Mouse (Mus musculus) hindbrain, embryonic 13.5 days (tissue): ENCODE data around the gene Cer1. TPM values are rescaled to one million over a fixed set of nuclear protein-coding genes. Genes with fewer than 3 reads are reported as not detected.

Experiments
- ATAC-seq: fragments of 200-750 bp; cut with Nextera tagmentation; 2 replicates; pipeline ENCODE4 v1.8.0; 2017; ENCODE audit warnings: moderate TSS enrichment; ENCODE audit not compliant: low FRiP score
- H3K27ac ChIP-seq: fragments of 300-500 bp; sonication (generic); 2 replicates; pipeline ENCODE4 v1.5.1; 2015; ENCODE audit warnings: inconsistent platforms, mild to moderate bottlenecking, moderate library complexity
- H3K27me3 ChIP-seq: fragments of 300-500 bp; sonication (generic); 2 replicates; pipeline ENCODE4 v1.6.1; 2015; ENCODE audit warnings: mild to moderate bottlenecking, inconsistent platforms
- H3K36me3 ChIP-seq: fragments of 300-500 bp; sonication (generic); 2 replicates; pipeline ENCODE4 v1.6.1; 2015; ENCODE audit warnings: mild to moderate bottlenecking, inconsistent platforms
- H3K4me1 ChIP-seq: fragments of 300-500 bp; sonication (generic); replicated peaks from 2 replicates; pipeline ENCODE4 v1.6.1; 2015; ENCODE audit warnings: inconsistent platforms
- H3K4me2 ChIP-seq: fragments of 300-500 bp; sonication (generic); 2 replicates; pipeline ENCODE4 v1.6.1; 2015; ENCODE audit warnings: inconsistent platforms, mild to moderate bottlenecking, moderate library complexity
- H3K4me3 ChIP-seq: fragments of 300-500 bp; sonication (generic); 2 replicates; pipeline ENCODE4 v1.5.1; 2015; ENCODE audit warnings: mild to moderate bottlenecking, inconsistent platforms
- H3K9ac ChIP-seq: fragments of 300-500 bp; sonication (generic); 2 replicates; pipeline ENCODE4 v1.6.1; 2015; ENCODE audit warnings: mild to moderate bottlenecking, inconsistent platforms
- H3K9me3 ChIP-seq: fragments of 300-500 bp; sonication (generic); 2 replicates; pipeline ENCODE4 v1.6.1; 2016; ENCODE audit warnings: inconsistent platforms
- WGBS: fragments of 180-500 bp; shearing (Covaris S2); methylation state at CpG from one replicate; pipeline ENCODE4 v1.1.7; 2015; 5-methylcytosine and 5-hydroxymethylcytosine counted together
- polyA plus RNA-seq: library from polyadenylated mRNA; unstranded; fragments of >200 nt; fragmentation: Nextera tagmentation; extraction: Ambion mirVana; gene quantifications from 2 replicates; pipeline ENCODE4 v1.2.1, GENCODE M21; 2015

The Cer1 gene
- polyA plus RNA-seq, 1 experiment from 2014 or later, result not detected

GRCm38 (mm10) chr4:82856986-82857385 is 28.0 kb downstream of the Cer1 start:
- 90% methylated on average over 3 of the region's 3 CpGs for WGBS
- H3K4me2 ChIP-seq, result no peak overlapping the region
- 0 out of 2 replicates have a peak overlapping the region, but pooled peaks have one; percentile 29 for H3K9ac ChIP-seq
- peaks cover 21% of the 10 kb centered on the region for H3K4me1 ChIP-seq
- peaks cover 5% of the 10 kb centered on the region; the same call in 1 of the 2 replicates for H3K36me3 ChIP-seq
- ATAC-seq, result no peak
- no peak overlapping the region for H3K4me3 ChIP-seq
- H3K9me3 ChIP-seq, result no peaks in the 10 kb centered on the region
- no peak overlapping the region for H3K27ac ChIP-seq
- H3K27me3 ChIP-seq, result no peaks in the 10 kb centered on the region

GRCm38 (mm10) chr4:82853809-82854208 is 31.1 kb downstream of the Cer1 start:
- Histone ChIP-seq H3K4me3 (no peak overlapping the region), H3K36me3 (peaks cover 5% of the 10 kb centered on the region; the same call in 1 of the 2 replicates), H3K4me2 (no peak overlapping the region), H3K9me3 (no peaks in the 10 kb centered on the region), H3K27ac (no peak overlapping the region), H3K4me1 (peaks cover 17% of the 10 kb centered on the region), H3K27me3 (no peaks in the 10 kb centered on the region), H3K9ac (no peak overlapping the region)
- WGBS, result 91% methylated on average over 2 of the region's 2 CpGs
- ATAC-seq, result no peak

GRCm38 (mm10) chr4:82848552-82849234 is 36.3 kb downstream of the Cer1 start:
- Histone ChIP-seq H3K27me3 (no peaks in the 10 kb centered on the region), H3K36me3 (peaks cover 8% of the 10 kb centered on the region), H3K4me2 (no peak overlapping the region), H3K9ac (no peak overlapping the region), H3K4me3 (no peak overlapping the region), H3K27ac (no peak overlapping the region), H3K4me1 (no peaks in the 10 kb centered on the region), H3K9me3 (no peaks in the 10 kb centered on the region)
- ATAC-seq, result no peak
- 60% methylated on average over 5 of the region's 5 CpGs for WGBS

GRCm38 (mm10) chr4:82837526-82838240 is 47.3 kb downstream of the Cer1 start:
- Histone ChIP-seq H3K27ac (no peak overlapping the region), H3K9me3 (no peaks in the 10 kb centered on the region), H3K9ac (no peak overlapping the region), H3K36me3 (peaks cover 12% of the 10 kb centered on the region; the same call in 1 of the 2 replicates), H3K27me3 (no peaks in the 10 kb centered on the region), H3K4me1 (0 out of 2 replicates have a peak, but pooled peaks cover 3% of the 10 kb centered on the region), H3K4me3 (no peak overlapping the region), H3K4me2 (no peak overlapping the region)
- no peak for ATAC-seq
- WGBS, result 80% methylated on average over 3 of the region's 3 CpGs

Other genes starting within 250 kb of the Cer1 start
- 80.1 and 107 TPM in 2 replicates for gene Nfib, start 179.4 kb downstream of the Cer1 start, polyA plus RNA-seq
- 14.7 and 17.1 TPM in 2 replicates for gene Zdhhc21, start 25.2 kb downstream of the Cer1 start, polyA plus RNA-seq
- 2.6 and 3.4 TPM in 2 replicates for gene Frem1, start 167.2 kb upstream of the Cer1 start, polyA plus RNA-seq